Mouse (Mus musculus) heart, adult 2 months (tissue): Measurements from ENCODE around the gene Malrd1. TPM values are rescaled to one million over a fixed set of nuclear protein-coding genes. Genes with fewer than 3 reads are reported as not detected.

Source experiments
- DNase-seq, 2 experiments: peaks; one replicate each; pipeline ENCODE4 v3.0.0; 2021
- H3K27ac ChIP-seq: fragments of 200-600 bp; 2 replicates; pipeline ENCODE4 v1.8.1; 2022
- H3K27me3 ChIP-seq: fragments of 200-500 bp; 2 replicates; pipeline ENCODE4 v1.6.1; 2012; ENCODE audit warnings: mild to moderate bottlenecking, low read length, inconsistent platforms, mixed read lengths; ENCODE audit not compliant: control insufficient read depth, insufficient read depth
- H3K36me3 ChIP-seq: fragments of 200-500 bp; 2 replicates; pipeline ENCODE4 v1.6.1; 2012; ENCODE audit warnings: low read length, inconsistent platforms; ENCODE audit not compliant: control insufficient read depth, insufficient read depth
- H3K4me1 ChIP-seq: fragments of 200-500 bp; 2 replicates; pipeline ENCODE4 v1.6.1; 2011; ENCODE audit warnings: low read length; ENCODE audit not compliant: control insufficient read depth, insufficient read depth
- H3K4me3 ChIP-seq: fragments of 200-600 bp; 2 replicates; pipeline ENCODE4 v1.8.1; 2022
- H3K79me2 ChIP-seq: fragments of 200-500 bp; replicated peaks from 2 replicates; pipeline ENCODE4 v1.6.1; 2012; ENCODE audit warnings: mild to moderate bottlenecking, inconsistent platforms, low read length, moderate library complexity, mixed read lengths; ENCODE audit not compliant: control insufficient read depth, insufficient read depth
- H3K9ac ChIP-seq: fragments of 200-500 bp; 2 replicates; pipeline ENCODE4 v1.6.1; 2012; ENCODE audit warnings: low read depth, mild to moderate bottlenecking, control low read depth, inconsistent platforms, low read length, mixed read lengths
- CTCF ChIP-seq: fragments of 200-600 bp; IDR thresholded peaks from 2 replicates; pipeline ENCODE4 v1.8.1; 2022; ENCODE audit warnings: antibody characterized with exemption, mild to moderate bottlenecking, moderate library complexity
- EP300 ChIP-seq: fragments of 200-500 bp; IDR thresholded peaks from 2 replicates; pipeline ENCODE4 v1.6.1; 2011; ENCODE audit warnings: low read depth, low read length, control low read depth; ENCODE audit not compliant: insufficient read depth
- POLR2A ChIP-seq: fragments of 200-500 bp; IDR thresholded peaks from 2 replicates; pipeline ENCODE4 v1.6.1; 2011; ENCODE audit warnings: mild to moderate bottlenecking, low read depth, low read length, control low read depth; ENCODE audit not compliant: insufficient read depth
- WGBS: fragments of 180-500 bp; shearing (Covaris S2); methylation state at CpG from one replicate; pipeline ENCODE4 v1.1.7; 2018; 5-methylcytosine and 5-hydroxymethylcytosine counted together
- intact Hi-C: fragments of 180-260 bp; cut with DNase I; formaldehyde crosslinking; loops from one replicate; pipeline ENCODE4 v1.15.1; 2025
- polyA plus RNA-seq: library from polyadenylated mRNA; depleted of rRNA; stranded (reverse); fragments of >200 nt; gene quantifications from 2 replicates; pipeline ENCODE4 v1.2.3, GENCODE M21; 2012
- total RNA-seq, 2 experiments: library from RNA; stranded (reverse); gene quantifications; 2 replicates each; pipeline ENCODE4 v1.2.3; 2021

The Malrd1 gene
- total and polyA plus RNA-seq, 3 experiments, result not detected

- no peak for DNase-seq
- Histone ChIP-seq H3K36me3 (no peaks in the 10 kb centered on the region), H3K4me1 (no peaks in the 10 kb centered on the region), H3K4me3 (no peak overlapping the region), H3K27ac (no peak overlapping the region), H3K79me2 (no peaks in the 10 kb centered on the region), H3K27me3 (no peaks in the 10 kb centered on the region), H3K9ac (no peak overlapping the region)
- WGBS, result 94% methylated on average over 1 of the region's 1 CpGs
- TF ChIP-seq CTCF, result no peak
- no peak for TF ChIP-seq EP300
- TF ChIP-seq POLR2A, result no peak
- intact Hi-C loops, result no loop called here
Observed at GRCm38 (mm10) chr2:15656388-15656787, 130.1 kb downstream of the Malrd1 start.

GRCm38 (mm10) chr2:15702977-15703376 lies 176.7 kb downstream of the Malrd1 start:
- no peaks in the 10 kb centered on the region for H3K36me3 ChIP-seq
- no peaks in the 10 kb centered on the region for H3K27me3 ChIP-seq
- H3K9ac ChIP-seq, result no peak overlapping the region
- H3K4me3 ChIP-seq, result no peak overlapping the region
- no peak for DNase-seq
- intact Hi-C loops, result no loop called here
- no peak overlapping the region for H3K27ac ChIP-seq
- no peaks in the 10 kb centered on the region for H3K79me2 ChIP-seq
- WGBS, result 80% methylated on average over 3 of the region's 3 CpGs
- H3K4me1 ChIP-seq, result no peaks in the 10 kb centered on the region
- TF ChIP-seq CTCF (no peak), POLR2A (no peak), EP300 (no peak)

GRCm38 (mm10) chr2:15740945-15741344 lies 214.7 kb downstream of the Malrd1 start:
- WGBS, result 86% methylated on average over 1 of the region's 1 CpGs
- no peak for DNase-seq
- Histone ChIP-seq H3K36me3 (no peaks in the 10 kb centered on the region), H3K9ac (no peak overlapping the region), H3K79me2 (no peaks in the 10 kb centered on the region), H3K4me3 (no peak overlapping the region), H3K4me1 (no peaks in the 10 kb centered on the region), H3K27ac (no peak overlapping the region), H3K27me3 (no peaks in the 10 kb centered on the region)
- TF ChIP-seq CTCF (no peak), POLR2A (no peak), EP300 (no peak)
- intact Hi-C loops, result no loop called here

- H3K9ac ChIP-seq, result no peak overlapping the region
- 30% methylated on average over 4 of the region's 4 CpGs for WGBS
- DNase-seq, result no peak
- H3K36me3 ChIP-seq, result no peaks in the 10 kb centered on the region
- intact Hi-C loops, result no loop called here
- no peak overlapping the region for H3K4me3 ChIP-seq
- no peak for TF ChIP-seq POLR2A
- no peak for TF ChIP-seq EP300
- TF ChIP-seq CTCF, result no peak
- no peaks in the 10 kb centered on the region for H3K4me1 ChIP-seq
- H3K27me3 ChIP-seq, result no peaks in the 10 kb centered on the region
- no peaks in the 10 kb centered on the region for H3K79me2 ChIP-seq
- no peak overlapping the region for H3K27ac ChIP-seq
Observed at GRCm38 (mm10) chr2:15744979-15745688, 218.9 kb downstream of the Malrd1 start.

GRCm38 (mm10) chr2:15784818-15785217 lies 258.5 kb downstream of the Malrd1 start:
- TF ChIP-seq POLR2A, result no peak
- no peak for TF ChIP-seq CTCF
- TF ChIP-seq EP300, result no peak
- no peak overlapping the region for H3K4me3 ChIP-seq
- no peaks in the 10 kb centered on the region for H3K36me3 ChIP-seq
- H3K4me1 ChIP-seq, result no peaks in the 10 kb centered on the region
- WGBS, result 62% methylated on average over 2 of the region's 2 CpGs
- no peak for DNase-seq
- H3K27me3 ChIP-seq, result no peaks in the 10 kb centered on the region
- intact Hi-C loops, result no loop called here
- H3K9ac ChIP-seq, result no peak overlapping the region
- H3K79me2 ChIP-seq, result no peaks in the 10 kb centered on the region
- no peak overlapping the region for H3K27ac ChIP-seq

GRCm38 (mm10) chr2:15815724-15816123 lies 289.4 kb downstream of the Malrd1 start:
- no peaks in the 10 kb centered on the region for H3K36me3 ChIP-seq
- H3K27ac ChIP-seq, result no peak overlapping the region
- H3K27me3 ChIP-seq, result no peaks in the 10 kb centered on the region
- H3K4me3 ChIP-seq, result no peak overlapping the region
- intact Hi-C loops, result no loop called here
- 48% methylated on average over 1 of the region's 1 CpGs for WGBS
- no peak overlapping the region for H3K9ac ChIP-seq
- TF ChIP-seq POLR2A, result no peak
- TF ChIP-seq CTCF, result no peak
- no peak for TF ChIP-seq EP300
- H3K4me1 ChIP-seq, result no peaks in the 10 kb centered on the region
- no peaks in the 10 kb centered on the region for H3K79me2 ChIP-seq
- DNase-seq, result no peak
